Comparison of ENCODE assay signal across 10 mouse cellular contexts in the genomic region with DNA sequence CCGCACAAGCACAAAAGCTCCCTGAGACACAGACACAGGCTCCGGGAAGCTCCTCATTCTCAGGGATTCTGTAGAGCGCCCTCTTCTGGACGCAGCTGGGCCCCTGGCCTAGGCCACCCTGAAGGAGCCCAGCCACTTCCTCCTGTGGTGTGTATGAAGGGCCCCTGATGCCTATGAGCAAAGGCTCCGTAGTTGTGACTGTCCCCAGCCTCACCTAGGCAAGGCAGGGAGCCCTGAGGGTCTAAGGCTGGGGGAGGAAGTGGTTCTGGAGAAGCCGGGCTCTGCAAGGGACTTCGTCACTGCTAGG. TPM values are rescaled to one million over a fixed set of nuclear protein-coding genes. Genes with fewer than 3 reads are reported as not detected.
DNase-seq lines count a peak whose midpoint lies in the region; ATAC-seq and TF ChIP-seq lines count a peak whose summit lies in the region.
"Had no signal": no experiment of that assay in that cellular context is flagged by ENCODE, and none has a peak within 500 bp of the region (broad histone marks: within the 10 kb centered on the region; RNA-seq: fewer than 3 reads in every experiment).

No protein-coding gene starts in this region.

- DNase-seq in left cerebral cortex, adult 18-20 months (ENCODE audit: low spot score in 2 of 2): peak; percentile 20 to 41
- no peak for DNase-seq in left cerebral cortex, adult 9 months (ENCODE audit: low spot score in 2 of 2)
- DNase-seq in T-cell, adult 2 months (ENCODE audit: low spot score): peak; percentile 71
- DNase-seq in embryo, embryonic 10 days (ENCODE audit: low spot score): peak; percentile 66
- no peak for DNase-seq in limb, embryonic 14.5 days (ENCODE audit: low spot score)
- peak; percentile 54 for DNase-seq in midbrain, postnatal 0 days (ENCODE audit: low spot score)
- peak; percentile 73 for DNase-seq in thymus, postnatal 25 days

- WGBS in limb, embryonic 14.5 days: 57% methylated on average over 7 of the region's 7 CpGs
- WGBS in midbrain, postnatal 0 days: 48% methylated on average over 7 of the region's 7 CpGs

- peak; percentile 54 for TF ChIP-seq CTCF in midbrain, postnatal 0 days (IDR thresholded peaks at IDR 0.05)

- 0 out of 2 replicates have a peak overlapping the region, but pooled peaks have one; percentile 7 for H3K9ac ChIP-seq in limb, embryonic 14.5 days (ENCODE audit: low read depth, low read length, severe bottlenecking)
- no peak overlapping the region for H3K9ac ChIP-seq in midbrain, postnatal 0 days (replicated peaks; ENCODE audit: low read length, poor library complexity, severe bottlenecking)
- H3K9ac ChIP-seq: embryonic facial prominence, embryonic 13.5 days had no signal

- H3K27ac ChIP-seq in limb, embryonic 14.5 days (replicated peaks; ENCODE audit: low read depth, low read length): no peak overlapping the region
- H3K27ac ChIP-seq in midbrain, postnatal 0 days (ENCODE audit: low read depth, low read length): no peak overlapping the region
- H3K27ac ChIP-seq: embryonic facial prominence, embryonic 13.5 days had no signal

- H3K9me3 ChIP-seq in limb, embryonic 14.5 days (ENCODE audit: control insufficient read depth, low read length): no peaks in the 10 kb centered on the region
- H3K9me3 ChIP-seq in midbrain, postnatal 0 days (ENCODE audit: low read length): no peaks in the 10 kb centered on the region
- H3K9me3 ChIP-seq: embryonic facial prominence, embryonic 13.5 days had no signal

- ATAC-seq in hematopoietic stem cell, adult 5-6 weeks (replicated peaks in 1 of 2; ENCODE audit: insufficient read depth in 1 of 2, low FRiP score in 2 of 2, low TSS enrichment in 1 of 2, low read depth in 1 of 2, poor library complexity in 2 of 2, severe bottlenecking in 2 of 2): peak; percentile 25 to 56
- ATAC-seq in limb, embryonic 14.5 days (ENCODE audit: low FRiP score, low read depth): no peak
- 0 out of 2 replicates have a peak, but pooled peaks have one; percentile 4 for ATAC-seq in midbrain, postnatal 0 days (ENCODE audit: low FRiP score)

- no peak overlapping the region for H3K4me3 ChIP-seq in limb, embryonic 14.5 days (replicated peaks; ENCODE audit: low read length)
- H3K4me3 ChIP-seq in midbrain, postnatal 0 days (ENCODE audit: low read depth, low read length): no peak overlapping the region
- H3K4me3 ChIP-seq: embryonic facial prominence, embryonic 13.5 days; myocyte had no signal

- no peak overlapping the region for H3K4me2 ChIP-seq in limb, embryonic 14.5 days (replicated peaks; ENCODE audit: low read depth, low read length, severe bottlenecking)
- H3K4me2 ChIP-seq in midbrain, postnatal 0 days (ENCODE audit: low read depth, low read length, poor library complexity, severe bottlenecking): no peak overlapping the region
- H3K4me2 ChIP-seq: embryonic facial prominence, embryonic 13.5 days had no signal

- H3K27me3 ChIP-seq in limb, embryonic 14.5 days (ENCODE audit: control insufficient read depth, insufficient read depth, low read length): peaks cover 13% of the 10 kb centered on the region; the same call in 1 of the 2 replicates
- peaks cover 24% of the 10 kb centered on the region for H3K27me3 ChIP-seq in midbrain, postnatal 0 days (ENCODE audit: insufficient read depth, low read length)

- H3K36me3 ChIP-seq in limb, embryonic 14.5 days (ENCODE audit: control insufficient read depth, insufficient read depth, low read length): no peaks in the 10 kb centered on the region
- no peaks in the 10 kb centered on the region for H3K36me3 ChIP-seq in midbrain, postnatal 0 days (ENCODE audit: insufficient read depth, low read length)
- H3K36me3 ChIP-seq: embryonic facial prominence, embryonic 13.5 days had no signal

- peaks cover 40% of the 10 kb centered on the region for H3K4me1 ChIP-seq in limb, embryonic 14.5 days (ENCODE audit: control insufficient read depth, insufficient read depth, low read length)
- H3K4me1 ChIP-seq in midbrain, postnatal 0 days (ENCODE audit: insufficient read depth, low read length): 0 out of 2 replicates have a peak, but pooled peaks cover 5% of the 10 kb centered on the region

- TF ChIP-seq POLR2A in limb, embryonic 14.5 days (IDR thresholded peaks at IDR 0.05; ENCODE audit: borderline replicate concordance, extremely low read depth, insufficient read depth, insufficient read length): no peak

RNA-seq across cellular contexts. Expression of gene Lif, which starts 3.8 kb away (rescaled TPM):
- 1 to 10 TPM; 1.3 to 1.6 TPM for total RNA-seq in left cerebral cortex, adult 18-20 months (2021)
- 19.3 and 22.7 TPM in 2 replicates for total RNA-seq in hematopoietic stem cell, adult 5-6 weeks (2017)
- 0.89 and 1.4 TPM in 2 replicates for polyA plus RNA-seq in limb, embryonic 14.5 days (2012; rRNA removed)
- 0.26 and 0.50 TPM in 2 replicates for polyA plus RNA-seq in limb, embryonic 14.5 days (2014; fragmentation: Nextera tagmentation; extraction: Ambion mirVana)
- total RNA-seq in midbrain, postnatal 0 days (2014; rRNA removed): 0.05 TPM in 2 replicates
- polyA plus RNA-seq in midbrain, postnatal 0 days (2015; fragmentation: Nextera tagmentation; extraction: Ambion mirVana): 0.05 TPM in 1 of 2 replicates, not detected in the other

RNA-seq across cellular contexts. Expression of gene Osm, which starts 24.9 kb away (rescaled TPM):
- total RNA-seq in left cerebral cortex, adult 18-20 months (2021): under 1 TPM in 1 of 2 experiments, not detected in 1; 0.19 TPM
- 20.2 and 22.8 TPM in 2 replicates for total RNA-seq in hematopoietic stem cell, adult 5-6 weeks (2017)
- 0.26 and 0.33 TPM in 2 replicates for polyA plus RNA-seq in limb, embryonic 14.5 days (2012; rRNA removed)
- polyA plus RNA-seq in limb, embryonic 14.5 days (2014; fragmentation: Nextera tagmentation; extraction: Ambion mirVana): 0.17 and 0.18 TPM in 2 replicates
- total RNA-seq in midbrain, postnatal 0 days (2014; rRNA removed): 0.16 TPM in 1 of 2 replicates, not detected in the other
- polyA plus RNA-seq in midbrain, postnatal 0 days (2015; fragmentation: Nextera tagmentation; extraction: Ambion mirVana): 0.10 and 0.14 TPM in 2 replicates
- polyA plus RNA-seq: embryonic facial prominence, embryonic 13.5 days; myocyte had no signal

RNA-seq across cellular contexts. Expression of gene Castor1, which starts 43.1 kb away (rescaled TPM):
- 1 to 10 TPM; 3.1 to 3.2 TPM for total RNA-seq in left cerebral cortex, adult 18-20 months (2021)
- total RNA-seq in hematopoietic stem cell, adult 5-6 weeks (2017): 1.9 TPM in 2 replicates
- polyA plus RNA-seq in limb, embryonic 14.5 days (2012; rRNA removed): 10.6 and 12.4 TPM in 2 replicates
- polyA plus RNA-seq in limb, embryonic 14.5 days (2014; fragmentation: Nextera tagmentation; extraction: Ambion mirVana): 10.3 and 13.9 TPM in 2 replicates
- 9.7 and 10.6 TPM in 2 replicates for total RNA-seq in midbrain, postnatal 0 days (2014; rRNA removed)
- 4.9 and 7.5 TPM in 2 replicates for polyA plus RNA-seq in midbrain, postnatal 0 days (2015; fragmentation: Nextera tagmentation; extraction: Ambion mirVana)

Comparison
In these comparisons a context has a peak if more than half of its experiments do, and no peak if none do; other contexts are left out.
1. DNase-seq: peak in left cerebral cortex, adult 18-20 months (2 of 2), T-cell, adult 2 months (single experiment), embryo, embryonic 10 days (single experiment), midbrain, postnatal 0 days (single experiment) and thymus, postnatal 25 days (single experiment); none in left cerebral cortex, adult 9 months (0 of 2) and limb, embryonic 14.5 days (single experiment).
2. RNA of gene Osm, which starts 24.9 kb away (total RNA-seq): 20.2 to 22.8 TPM in hematopoietic stem cell, adult 5-6 weeks; 0.19 TPM in left cerebral cortex, adult 18-20 months and 0.16 TPM in midbrain, postnatal 0 days; every median in the first group is over 10 times any median in the second.